Mouse (Mus musculus): ENCODE results near the gene Rai14.

DNA sequence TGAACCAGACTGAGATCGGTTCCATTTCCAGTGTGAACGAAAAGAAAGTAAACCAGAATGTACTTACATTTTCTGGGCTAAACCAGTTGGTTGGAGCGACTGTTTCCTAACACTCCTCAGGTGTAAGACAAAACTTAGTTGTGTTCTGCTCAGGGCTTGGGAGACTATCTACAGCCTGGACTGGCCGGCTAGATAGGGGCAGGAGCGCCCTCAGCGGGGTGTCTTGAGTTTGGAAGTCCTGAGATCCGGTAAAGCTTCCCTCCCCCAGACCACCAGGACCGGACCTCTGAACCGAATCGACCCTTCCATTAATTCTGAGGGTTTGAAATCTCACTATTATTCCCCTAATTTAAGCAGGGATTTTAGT lies 698 bp upstream of the Rai14 start:
- no peak for TF ChIP-seq CTCF (IDR thresholded peaks at IDR 0.05; ENCODE audit: borderline replicate concordance, extremely low read depth, insufficient read depth, insufficient read length)
- TF ChIP-seq POLR2A (IDR thresholded peaks at IDR 0.05; ENCODE audit: borderline replicate concordance, extremely low read depth, insufficient read depth, insufficient read length, poor library complexity, severe bottlenecking): no peak
